Mouse (Mus musculus) cerebellum, postnatal 25 days (tissue): ENCODE data around the gene 1700001F09Rik.
A peak's percentile ranks its signal among the peaks of the same experiment; 100 is the strongest.
"Not testable (repeated sequence)": the region's sequence is repeated elsewhere in the genome, so short reads cannot be mapped to it uniquely, and the experiment has no call there.

Source experiments
- DNase-seq, 2 experiments: peaks; one replicate each; pipeline ENCODE4 v3.0.0; 2021; ENCODE audit warnings: mixed read lengths in 2 of 2

Gene 1700001F09Rik

GRCm38 (mm10) chr14:43347711-43348110 lies at the start of gene 1700001F09Rik:
1700001F09Rik (minus strand) TSS chr14:43347811.
- not testable (repeated sequence) for DNase-seq

GRCm38 (mm10) chr14:43361713-43362112 lies 14.1 kb upstream of the 1700001F09Rik start:
- DNase-seq: peak; percentile 2 to 6

- DNase-seq: peak in 1 of 2 experiments; percentile 8
These were observed 11.6 kb upstream of the 1700001F09Rik start for GRCm38 (mm10) chr14:43359246-43359645.

- DNase-seq: not testable (repeated sequence)
These were observed 9.9 kb upstream of the 1700001F09Rik start for GRCm38 (mm10) chr14:43357496-43357895.

GRCm38 (mm10) chr14:43352944-43353343 lies 5.3 kb upstream of the 1700001F09Rik start:
- DNase-seq: not testable (repeated sequence)

GRCm38 (mm10) chr14:43337646-43338045 lies 10.0 kb downstream of the 1700001F09Rik start:
- DNase-seq: not testable (repeated sequence)

GRCm38 (mm10) chr14:43331362-43331880 lies 16.2 kb downstream of the 1700001F09Rik start:
- not testable (repeated sequence) for DNase-seq

- not testable (repeated sequence) for DNase-seq
These were observed 19.0 kb downstream of the 1700001F09Rik start for GRCm38 (mm10) chr14:43328603-43329002.

GRCm38 (mm10) chr14:43319516-43319915 lies 28.1 kb downstream of the 1700001F09Rik start:
- not testable (repeated sequence) for DNase-seq

GRCm38 (mm10) chr14:43293503-43293902 lies 54.1 kb downstream of the 1700001F09Rik start, which contains the start of gene Gm8127:
Gm8127 (minus strand) TSS chr14:43293832.
- DNase-seq: not testable (repeated sequence)
